Mouse (Mus musculus): ENCODE measurements around the gene Otud7a. TPM values are rescaled to one million over a fixed set of nuclear protein-coding genes. Genes with fewer than 3 reads are reported as not detected.

Gene Otud7a
- total and polyA plus RNA-seq, 2 experiments from 2014 or later: 4.2 to 20.8 TPM

- H3K4me3 ChIP-seq (ENCODE audit: low read depth, low read length): no peak overlapping the region
- TF ChIP-seq CTCF (IDR thresholded peaks at IDR 0.05): peak; percentile 91
- H3K27me3 ChIP-seq (ENCODE audit: insufficient read depth, low read length): no peaks in the 10 kb centered on the region
- 28% methylated on average over 3 of the region's 3 CpGs for WGBS
- ATAC-seq (ENCODE audit: low FRiP score) (peak; percentile 65), DNase-seq (ENCODE audit: low spot score) (peak; percentile 91)
- no peak overlapping the region for H3K9ac ChIP-seq (replicated peaks; ENCODE audit: low read length, poor library complexity, severe bottlenecking)
- no peaks in the 10 kb centered on the region for H3K9me3 ChIP-seq (ENCODE audit: low read length)
- no peak overlapping the region for H3K4me2 ChIP-seq (ENCODE audit: low read depth, low read length, poor library complexity, severe bottlenecking)
- peaks cover 14% of the 10 kb centered on the region for H3K4me1 ChIP-seq (ENCODE audit: insufficient read depth, low read length)
- no peaks in the 10 kb centered on the region for H3K36me3 ChIP-seq (ENCODE audit: insufficient read depth, low read length)
- no peak overlapping the region for H3K27ac ChIP-seq (ENCODE audit: low read depth, low read length)
These were observed 227.4 kb downstream of the Otud7a start for GRCm38 (mm10) chr7:63671904-63672303.

GRCm38 (mm10) chr7:63676631-63677030, 232.1 kb downstream of the Otud7a start:
- Histone ChIP-seq H3K9me3 (ENCODE audit: low read length) (no peaks in the 10 kb centered on the region), H3K27me3 (ENCODE audit: insufficient read depth, low read length) (no peaks in the 10 kb centered on the region), H3K9ac (replicated peaks; ENCODE audit: low read length, poor library complexity, severe bottlenecking) (no peak overlapping the region), H3K27ac (ENCODE audit: low read depth, low read length) (no peak overlapping the region), H3K4me3 (ENCODE audit: low read depth, low read length) (no peak overlapping the region), H3K4me2 (ENCODE audit: low read depth, low read length, poor library complexity, severe bottlenecking) (no peak overlapping the region), H3K36me3 (ENCODE audit: insufficient read depth, low read length) (no peaks in the 10 kb centered on the region), H3K4me1 (ENCODE audit: insufficient read depth, low read length) (no peaks in the 10 kb centered on the region)
- WGBS: 85% methylated on average over 5 of the region's 5 CpGs
- ATAC-seq (ENCODE audit: low FRiP score) (no peak), DNase-seq (ENCODE audit: low spot score) (no peak)
- no peak for TF ChIP-seq CTCF (IDR thresholded peaks at IDR 0.05)

DNA sequence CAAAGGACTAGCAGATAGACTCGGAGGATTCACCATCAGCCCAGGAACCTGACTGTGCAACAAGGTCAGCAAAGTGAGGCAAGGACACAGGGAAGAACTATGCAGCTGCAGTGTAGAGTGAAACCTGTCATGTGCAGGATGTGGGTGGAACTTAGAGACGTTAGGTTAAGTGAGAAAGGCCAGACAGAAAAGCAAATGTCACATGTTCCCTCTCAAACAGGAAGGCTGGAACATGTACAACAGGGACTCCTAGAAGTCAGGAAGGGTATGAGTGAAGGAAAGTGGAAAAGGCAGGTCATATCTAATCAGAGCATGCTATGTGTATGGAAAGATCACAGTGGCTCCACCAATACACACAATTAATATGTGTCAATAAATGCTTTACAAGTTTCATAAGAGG, 232.6 kb downstream of the Otud7a start:
- TF ChIP-seq CTCF (IDR thresholded peaks at IDR 0.05): no peak
- H3K9ac ChIP-seq (replicated peaks; ENCODE audit: low read length, poor library complexity, severe bottlenecking): no peak overlapping the region
- DNase-seq (ENCODE audit: low spot score) (no peak), ATAC-seq (ENCODE audit: low FRiP score) (no peak)
- no peak overlapping the region for H3K4me3 ChIP-seq (ENCODE audit: low read depth, low read length)
- H3K27ac ChIP-seq (ENCODE audit: low read depth, low read length): no peak overlapping the region
- H3K27me3 ChIP-seq (ENCODE audit: insufficient read depth, low read length): no peaks in the 10 kb centered on the region
- no peaks in the 10 kb centered on the region for H3K9me3 ChIP-seq (ENCODE audit: low read length)
- no peaks in the 10 kb centered on the region for H3K36me3 ChIP-seq (ENCODE audit: insufficient read depth, low read length)
- H3K4me2 ChIP-seq (ENCODE audit: low read depth, low read length, poor library complexity, severe bottlenecking): no peak overlapping the region
- 70% methylated on average over 2 of the region's 2 CpGs for WGBS
- no peaks in the 10 kb centered on the region for H3K4me1 ChIP-seq (ENCODE audit: insufficient read depth, low read length)

DNA sequence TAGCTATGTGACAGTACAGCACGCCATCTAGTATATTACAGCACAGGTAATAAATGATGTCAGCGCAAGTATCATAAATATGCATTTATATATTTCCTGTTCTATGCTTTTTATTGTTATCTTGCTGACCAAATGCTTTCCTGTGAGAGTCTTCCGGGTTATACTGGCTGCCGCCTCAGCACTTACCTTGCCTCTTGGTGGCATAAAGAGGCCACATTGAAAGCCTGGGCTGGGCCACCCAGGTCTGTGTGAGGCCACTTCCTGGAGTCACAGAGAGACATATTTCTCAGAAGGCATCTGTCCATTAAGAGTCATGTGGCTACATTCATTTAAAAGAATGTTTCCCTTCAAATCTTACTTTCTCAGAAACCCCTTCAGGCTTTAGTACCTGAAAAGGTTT, 242.5 kb downstream of the Otud7a start:
- H3K27ac ChIP-seq (ENCODE audit: low read depth, low read length): no peak overlapping the region
- H3K36me3 ChIP-seq (ENCODE audit: insufficient read depth, low read length): no peaks in the 10 kb centered on the region
- H3K4me3 ChIP-seq (ENCODE audit: low read depth, low read length): no peak overlapping the region
- DNase-seq (ENCODE audit: low spot score) (no peak), ATAC-seq (ENCODE audit: low FRiP score) (no peak)
- 91% methylated on average over 4 of the region's 4 CpGs for WGBS
- H3K9me3 ChIP-seq (ENCODE audit: low read length): no peaks in the 10 kb centered on the region
- no peak overlapping the region for H3K4me2 ChIP-seq (ENCODE audit: low read depth, low read length, poor library complexity, severe bottlenecking)
- H3K9ac ChIP-seq (replicated peaks; ENCODE audit: low read length, poor library complexity, severe bottlenecking): no peak overlapping the region
- TF ChIP-seq CTCF (IDR thresholded peaks at IDR 0.05): no peak
- no peaks in the 10 kb centered on the region for H3K4me1 ChIP-seq (ENCODE audit: insufficient read depth, low read length)
- H3K27me3 ChIP-seq (ENCODE audit: insufficient read depth, low read length): no peaks in the 10 kb centered on the region

GRCm38 (mm10) chr7:63697921-63698320, 253.4 kb downstream of the Otud7a start:
- Histone ChIP-seq H3K4me1 (ENCODE audit: insufficient read depth, low read length) (no peaks in the 10 kb centered on the region), H3K4me2 (ENCODE audit: low read depth, low read length, poor library complexity, severe bottlenecking) (no peak overlapping the region), H3K9ac (replicated peaks; ENCODE audit: low read length, poor library complexity, severe bottlenecking) (no peak overlapping the region), H3K27me3 (ENCODE audit: insufficient read depth, low read length) (no peaks in the 10 kb centered on the region), H3K4me3 (ENCODE audit: low read depth, low read length) (no peak overlapping the region), H3K9me3 (ENCODE audit: low read length) (no peaks in the 10 kb centered on the region), H3K27ac (ENCODE audit: low read depth, low read length) (no peak overlapping the region), H3K36me3 (ENCODE audit: insufficient read depth, low read length) (peaks cover 15% of the 10 kb centered on the region)
- no peak for TF ChIP-seq CTCF (IDR thresholded peaks at IDR 0.05)
- DNase-seq (ENCODE audit: low spot score) (no peak), ATAC-seq (ENCODE audit: low FRiP score) (no peak)
- 68% methylated on average over 4 of the region's 4 CpGs for WGBS

- DNase-seq (ENCODE audit: low spot score) (no peak), ATAC-seq (ENCODE audit: low FRiP score) (no peak)
- Histone ChIP-seq H3K36me3 (ENCODE audit: insufficient read depth, low read length) (0 out of 2 replicates have a peak, but pooled peaks cover 2% of the 10 kb centered on the region), H3K27me3 (ENCODE audit: insufficient read depth, low read length) (no peaks in the 10 kb centered on the region), H3K4me2 (ENCODE audit: low read depth, low read length, poor library complexity, severe bottlenecking) (no peak overlapping the region), H3K9ac (replicated peaks; ENCODE audit: low read length, poor library complexity, severe bottlenecking) (no peak overlapping the region), H3K4me3 (ENCODE audit: low read depth, low read length) (no peak overlapping the region), H3K9me3 (ENCODE audit: low read length) (no peaks in the 10 kb centered on the region), H3K4me1 (ENCODE audit: insufficient read depth, low read length) (no peaks in the 10 kb centered on the region), H3K27ac (ENCODE audit: low read depth, low read length) (no peak overlapping the region)
- 83% methylated on average over 8 of the region's 8 CpGs for WGBS
- TF ChIP-seq CTCF (IDR thresholded peaks at IDR 0.05): no peak
These were observed 273.4 kb downstream of the Otud7a start for GRCm38 (mm10) chr7:63717903-63718302.
